Comparison of ENCODE assay signal across 8 mouse cellular contexts in genomic region chr17:6079287-6080122, GRCm38 (mm10). TPM values are rescaled to one million over a fixed set of nuclear protein-coding genes. Genes with fewer than 3 reads are reported as not detected.
DNase-seq lines count a peak whose midpoint lies in the region; ATAC-seq lines count a peak whose summit lies in the region.

Gene Serac1, minus strand, starts transcription at chr17:6079741.
Gene Gtf2h5, plus strand, starts transcription at chr17:6079786.

- peak; percentile 97 for DNase-seq in adipocyte (ENCODE audit: low spot score)
- peak; percentile 99 for DNase-seq in embryo, embryonic 10 days (ENCODE audit: low spot score)
- DNase-seq in gastrocnemius, postnatal 10 days, result peak; percentile 98
- DNase-seq in left cerebral cortex, postnatal 10 days (ENCODE audit: extremely low spot score in 1 of 2, low spot score in 2 of 2), result peak; percentile 96 to 98
- DNase-seq in right cerebral cortex, postnatal 25 days, result peak; percentile 99
- peak; percentile 96 to 97 for DNase-seq in urinary bladder, postnatal 4 days (ENCODE audit: low spot score in 2 of 2)

- intact Hi-C loops in left cerebral cortex, postnatal 10 days (cut with DNase I), result no loop called here

- peak; percentile 93 for ATAC-seq in inflammation-experienced regulatory T-cells, adult 6 months
- peak; percentile 98 for ATAC-seq in megakaryocyte-erythroid progenitor cell, adult 5-6 weeks (replicated peaks; ENCODE audit: low FRiP score, low TSS enrichment, poor library complexity, severe bottlenecking)

RNA-seq across cellular contexts. Expression of gene Serac1, which starts in this region (rescaled TPM):
- 1 to 10 TPM; 7.9 to 8.2 TPM for total RNA-seq in gastrocnemius, postnatal 10 days (2021)
- 1 to 10 TPM; 1.8 to 2.7 (median 1.9) TPM for polyA plus RNA-seq in inflammation-experienced regulatory T-cells, adult 6 months (2017; shearing (Covaris generic))
- 10 to 100 TPM; 14.2 to 17.4 TPM for total RNA-seq in left cerebral cortex, postnatal 10 days (2021)
- total RNA-seq in megakaryocyte-erythroid progenitor cell, adult 5-6 weeks (2014; fragmentation: Nextera tagmentation), result 3.9 and 4.3 TPM in 2 replicates
- total RNA-seq in megakaryocyte-erythroid progenitor cell, adult 5-6 weeks (2017), result 8.5 and 12.4 TPM in 2 replicates

RNA-seq across cellular contexts. Expression of gene Gtf2h5, which starts in this region (rescaled TPM):
- total RNA-seq in gastrocnemius, postnatal 10 days (2021), result 10 to 100 TPM; 65.4 to 69.1 TPM
- polyA plus RNA-seq in inflammation-experienced regulatory T-cells, adult 6 months (2017; shearing (Covaris generic)), result 100 to 1,000 TPM in 2 of 3 experiments, 10 to 100 TPM in 1; 97.3 to 112 (median 100) TPM
- 100 to 1,000 TPM; 167 to 180 TPM for total RNA-seq in left cerebral cortex, postnatal 10 days (2021)
- total RNA-seq in megakaryocyte-erythroid progenitor cell, adult 5-6 weeks (2014; fragmentation: Nextera tagmentation), result 78.5 and 82.2 TPM in 2 replicates
- total RNA-seq in megakaryocyte-erythroid progenitor cell, adult 5-6 weeks (2017), result 63.6 and 80.9 TPM in 2 replicates

Comparison
In these comparisons a context has a peak if more than half of its experiments do, and no peak if none do; other contexts are left out.
1. Peak in every context shown above with its lines: DNase-seq and ATAC-seq.